Comparison of ENCODE assay signal across 7 mouse cellular contexts in genomic region chr1:138085810-138086209, GRCm38 (mm10).
A peak's percentile ranks its signal among the peaks of the same experiment; 100 is the strongest.
DNase-seq lines count a peak whose midpoint lies in the region; ATAC-seq and TF ChIP-seq lines count a peak whose summit lies in the region.

No protein-coding gene starts in this region.

- H3K9ac ChIP-seq in CH12.LX (ENCODE audit: insufficient read depth, low read depth): no peak overlapping the region
- no peak overlapping the region for H3K9ac ChIP-seq in forebrain, embryonic 12.5 days

- no peak overlapping the region for H3K4me3 ChIP-seq in layer of hippocampus, adult 2 months
- no peak overlapping the region for H3K4me3 ChIP-seq in CH12.LX (replicated peaks in 1 of 3; ENCODE audit: low read depth in 2 of 3, low read length in 2 of 3, poor library complexity in 1 of 3)
- H3K4me3 ChIP-seq in forebrain, embryonic 12.5 days (replicated peaks): no peak overlapping the region
- no peak overlapping the region for H3K4me3 ChIP-seq in limb, embryonic 10.5 days

- peak; percentile 3 to 24 for DNase-seq in layer of hippocampus, adult 2 months (ENCODE audit: low spot score in 2 of 2)
- DNase-seq in layer of hippocampus, adult 8-10 months (ENCODE audit: low spot score in 2 of 2): no peak
- DNase-seq in CH12.LX (ENCODE audit: extremely low read depth) (peak; percentile 39), Patski (ENCODE audit: low read depth, low spot score) (no peak)
- peak; percentile 56 for DNase-seq in limb, embryonic 10.5 days (ENCODE audit: low spot score)
- peak; percentile 37 for DNase-seq in right cerebral cortex, postnatal 4 days

- H3K27ac ChIP-seq in layer of hippocampus, adult 2 months: no peak overlapping the region
- H3K27ac ChIP-seq in CH12.LX (ENCODE audit: insufficient read depth, low read depth): no peak overlapping the region
- H3K27ac ChIP-seq in forebrain, embryonic 12.5 days: no peak overlapping the region
- H3K27ac ChIP-seq in limb, embryonic 10.5 days: no peak overlapping the region

- CTCF ChIA-PET in Patski (lab: Charles Lee): interaction anchor here (0.6 to 1.3 kb wide), 4 partner anchors 9 to 20 kb away, joined by 3 to 5 read pairs (median 3); no protein-coding TSS in a partner anchor

- H3K36me3 ChIP-seq in CH12.LX (replicated peaks in 1 of 2; ENCODE audit: control insufficient read depth in 1 of 2, insufficient read depth in 1 of 2, low read length in 1 of 2): peaks cover 34 to 80% of the 10 kb centered on the region in 2 experiments
- H3K36me3 ChIP-seq in forebrain, embryonic 12.5 days (replicated peaks): no peaks in the 10 kb centered on the region
- no peaks in the 10 kb centered on the region for H3K36me3 ChIP-seq in limb, embryonic 10.5 days

- peak; percentile 42 for TF ChIP-seq RAD21 in CH12.LX (IDR thresholded peaks at IDR 0.05; ENCODE audit: low read depth, low read length)

- H3K27me3 ChIP-seq in CH12.LX (replicated peaks) (no peaks in the 10 kb centered on the region), Patski (peaks cover 36% of the 10 kb centered on the region)
- H3K27me3 ChIP-seq in forebrain, embryonic 12.5 days: no peaks in the 10 kb centered on the region
- H3K27me3 ChIP-seq in limb, embryonic 10.5 days (ENCODE audit: low read depth, poor library complexity, severe bottlenecking): no peaks in the 10 kb centered on the region

- H3K4me1 ChIP-seq in CH12.LX (ENCODE audit: control insufficient read depth in 1 of 2, insufficient read depth in 2 of 2): peaks cover 0 to 9% of the 10 kb centered on the region in 2 experiments; a peak in 1 of 4 replicates
- H3K4me1 ChIP-seq in forebrain, embryonic 12.5 days: no peaks in the 10 kb centered on the region
- peaks cover 6% of the 10 kb centered on the region; the same call in 1 of the 2 replicates for H3K4me1 ChIP-seq in limb, embryonic 10.5 days

- no peak for TF ChIP-seq POLR2A in CH12.LX (IDR thresholded peaks at IDR 0.05; ENCODE audit: low read depth, low read length)

- H3K79me2 ChIP-seq in CH12.LX (replicated peaks; ENCODE audit: control insufficient read depth, extremely low read depth, insufficient read depth, poor library complexity, severe bottlenecking): no peaks in the 10 kb centered on the region

- H3K4me2 ChIP-seq in CH12.LX (ENCODE audit: insufficient read depth, low read depth, poor library complexity, severe bottlenecking): no peak overlapping the region
- no peak overlapping the region for H3K4me2 ChIP-seq in forebrain, embryonic 12.5 days

- no peaks in the 10 kb centered on the region for H3K9me3 ChIP-seq in CH12.LX (replicated peaks; ENCODE audit: low read length)
- no peaks in the 10 kb centered on the region for H3K9me3 ChIP-seq in forebrain, embryonic 12.5 days
- H3K9me3 ChIP-seq in limb, embryonic 10.5 days (replicated peaks): no peaks in the 10 kb centered on the region

- in situ Hi-C loops in CH12.LX (cut with MboI; ENCODE audit: low pct_ligation_motif_present, low pct_unique_long_range_greater_than_20kb, low sequenced_read_pairs): no loop called here
- in situ Hi-C loops in Patski (cut with MboI; ENCODE audit: low pct_unique_long_range_greater_than_20kb): no loop called here

- dilution Hi-C loops in CH12.LX (cut with MboI; ENCODE audit: extremely low pct_ligation_motif_present, extremely low pct_unique_long_range_greater_than_20kb, low sequenced_read_pairs): no loop called here

- TF ChIP-seq CTCF in layer of hippocampus, adult 2 months (conservative IDR thresholded peaks at IDR 0.05): peak; percentile 83
- TF ChIP-seq CTCF in CH12.LX (conservative IDR thresholded peaks at IDR 0.05 in 1 of 2, IDR thresholded peaks at IDR 0.05 in 1 of 2; ENCODE audit: low read depth in 2 of 2, low read length in 2 of 2) (peak in 1 of 2 experiments; percentile 59; a peak in 3 of 4 replicates), Patski (IDR thresholded peaks at IDR 0.05) (peak; percentile 80)

- TF ChIP-seq EP300 in CH12.LX (IDR thresholded peaks at IDR 0.05; ENCODE audit: low read length): no peak

- peak; percentile 78 for ATAC-seq in Patski
- 0 out of 2 replicates have a peak, but pooled peaks have one; percentile 41 for ATAC-seq in forebrain, embryonic 12.5 days (ENCODE audit: low FRiP score)

- 10% methylated on average over 1 of the region's 1 CpGs for WGBS in forebrain, embryonic 12.5 days
- WGBS in limb, embryonic 10.5 days: 5% methylated on average over 1 of the region's 1 CpGs

- POLR2A ChIA-PET in Patski (lab: Charles Lee): no interaction called here

TF ChIP-seq in CH12.LX, 34 proteins besides CTCF, POLR2A, EP300 and RAD21:
- TF ChIP-seq MXI1 (IDR thresholded peaks at IDR 0.05; ENCODE audit: low read depth, low read length): no peak
- peak; percentile 47 for TF ChIP-seq SMC3 (IDR thresholded peaks at IDR 0.05; ENCODE audit: low read depth, low read length)

Comparison
In these comparisons a context has a peak if more than half of its experiments do, and no peak if none do; other contexts are left out.
1. DNase-seq: peak in layer of hippocampus, adult 2 months (2 of 2), CH12.LX (single experiment), limb, embryonic 10.5 days (single experiment) and right cerebral cortex, postnatal 4 days (single experiment); none in layer of hippocampus, adult 8-10 months (0 of 2) and Patski (single experiment).